Mouse (Mus musculus) embryonic fibroblast, embryonic 13.5 days (primary cell): ENCODE data around the gene Ppp1r36. TPM values are rescaled to one million over a fixed set of nuclear protein-coding genes. Genes with fewer than 3 reads are reported as not detected.

ENCODE experiments used
- H3K27ac ChIP-seq: 2 replicates; pipeline ENCODE4 v1.5.1; 2012; ENCODE audit warnings: low read length, control low read depth, inconsistent platforms; ENCODE audit not compliant: insufficient read depth
- H3K4me1 ChIP-seq: 2 replicates; pipeline ENCODE4 v1.6.1; 2011; ENCODE audit warnings: low read length; ENCODE audit not compliant: control insufficient read depth, insufficient read depth
- H3K4me3 ChIP-seq: 2 replicates; pipeline ENCODE4 v1.5.1; 2011; ENCODE audit warnings: mild to moderate bottlenecking, control low read depth, low read length; ENCODE audit not compliant: insufficient read depth
- CTCF ChIP-seq: IDR thresholded peaks from 2 replicates; pipeline ENCODE4 v1.5.1; 2011; ENCODE audit warnings: mild to moderate bottlenecking, control low read depth, low read length, moderate library complexity, borderline replicate concordance; ENCODE audit not compliant: insufficient read depth
- POLR2A ChIP-seq: IDR thresholded peaks from 2 replicates; pipeline ENCODE4 v1.6.1; 2011; ENCODE audit warnings: low read depth, mild to moderate bottlenecking, control low read depth, low read length, moderate library complexity
- polyA plus RNA-seq: library from polyadenylated mRNA; stranded (reverse); fragments of >200 nt; gene quantifications from 2 replicates; pipeline ENCODE4 v1.2.4, GENCODE M21; 2011; ENCODE audit warnings: low read depth; ENCODE audit not compliant: missing spikeins, insufficient read length

The Ppp1r36 gene
- polyA plus RNA-seq, 1 experiment = 1.8 TPM

GRCm38 (mm10) chr12:76466651-76467050, 49.3 kb downstream of the Ppp1r36 start:
- Histone ChIP-seq H3K4me1 (peaks cover 2% of the 10 kb centered on the region; the same call in 1 of the 2 replicates), H3K27ac (no peak overlapping the region), H3K4me3 (no peak overlapping the region)
- TF ChIP-seq POLR2A (no peak), CTCF (no peak)

GRCm38 (mm10) chr12:76467256-76467655, 49.9 kb downstream of the Ppp1r36 start:
- H3K4me3 ChIP-seq = no peak overlapping the region
- peak overlapping the region; percentile 4; the same call in 1 of the 2 replicates for H3K27ac ChIP-seq
- peaks cover 2% of the 10 kb centered on the region; the same call in 1 of the 2 replicates for H3K4me1 ChIP-seq
- no peak for TF ChIP-seq CTCF
- TF ChIP-seq POLR2A = no peak

- Histone ChIP-seq H3K4me1 (0 out of 2 replicates have a peak, but pooled peaks cover 2% of the 10 kb centered on the region), H3K4me3 (no peak overlapping the region), H3K27ac (no peak overlapping the region)
- peak; percentile 35; the same call in 1 of the 2 replicates for TF ChIP-seq CTCF
- no peak for TF ChIP-seq POLR2A
Measured at GRCm38 (mm10) chr12:76472046-76472445, 54.7 kb downstream of the Ppp1r36 start.

GRCm38 (mm10) chr12:76473562-76474245, 56.4 kb downstream of the Ppp1r36 start:
- Histone ChIP-seq H3K27ac (no peak overlapping the region), H3K4me3 (no peak overlapping the region), H3K4me1 (peaks cover 7% of the 10 kb centered on the region; the same call in 1 of the 2 replicates)
- no peak for TF ChIP-seq CTCF

GRCm38 (mm10) chr12:76474246-76474583, 56.9 kb downstream of the Ppp1r36 start:
- Histone ChIP-seq H3K27ac (no peak overlapping the region), H3K4me3 (no peak overlapping the region), H3K4me1 (peaks cover 12% of the 10 kb centered on the region)
- no peak for TF ChIP-seq POLR2A
- TF ChIP-seq CTCF = no peak

- Histone ChIP-seq H3K4me1 (peaks cover 15% of the 10 kb centered on the region), H3K27ac (no peak overlapping the region), H3K4me3 (no peak overlapping the region)
- TF ChIP-seq CTCF (no peak), POLR2A (no peak)
Measured at GRCm38 (mm10) chr12:76474802-76475201, 57.5 kb downstream of the Ppp1r36 start.

- H3K4me3 ChIP-seq = no peak overlapping the region
- H3K4me1 ChIP-seq = peaks cover 20% of the 10 kb centered on the region
- no peak overlapping the region for H3K27ac ChIP-seq
- TF ChIP-seq CTCF (no peak), POLR2A (no peak)
Measured at GRCm38 (mm10) chr12:76476146-76476545, 58.8 kb downstream of the Ppp1r36 start.

- Histone ChIP-seq H3K27ac (peak overlapping the region; percentile 97), H3K4me1 (peaks cover 18% of the 10 kb centered on the region), H3K4me3 (no peak overlapping the region)
- TF ChIP-seq CTCF = no peak
- TF ChIP-seq POLR2A = no peak
Measured at GRCm38 (mm10) chr12:76478309-76479023, 61.1 kb downstream of the Ppp1r36 start.

GRCm38 (mm10) chr12:76479174-76479573, 61.8 kb downstream of the Ppp1r36 start:
- TF ChIP-seq CTCF (no peak), POLR2A (0 out of 2 replicates have a peak, but pooled peaks have one; percentile 21)
- peaks cover 18% of the 10 kb centered on the region for H3K4me1 ChIP-seq
- peak overlapping the region; percentile 97 for H3K27ac ChIP-seq
- H3K4me3 ChIP-seq = no peak overlapping the region
